Mouse (Mus musculus) liver, embryonic 11.5 days (tissue): ENCODE measurements around the gene Plpp7. TPM values are rescaled to one million over a fixed set of nuclear protein-coding genes. Genes with fewer than 3 reads are reported as not detected.

Experiments used
- ATAC-seq: fragments of 200-750 bp; cut with Nextera tagmentation; replicated peaks from 2 replicates; pipeline ENCODE4 v1.8.0; 2017; ENCODE audit warnings: moderate number of reproducible peaks, mild to moderate bottlenecking, moderate TSS enrichment, moderate library complexity; ENCODE audit not compliant: low FRiP score
- DNase-seq: peaks from one replicate; pipeline ENCODE4 v3.0.0-alpha.2; 2017; ENCODE audit warnings: low spot score
- H3K27ac ChIP-seq: fragments of 300-500 bp; sonication (generic); 2 replicates; pipeline ENCODE4 v1.5.1; 2014; ENCODE audit warnings: mild to moderate bottlenecking, low read depth, low read length, control low read depth
- H3K27me3 ChIP-seq: fragments of 300-500 bp; sonication (generic); replicated peaks from 2 replicates; pipeline ENCODE4 v1.6.1; 2014; ENCODE audit warnings: low read length, mixed read lengths; ENCODE audit not compliant: control insufficient read depth, insufficient read depth
- H3K36me3 ChIP-seq: fragments of 300-500 bp; sonication (generic); 2 replicates; pipeline ENCODE4 v1.6.1; 2014; ENCODE audit warnings: mild to moderate bottlenecking, low read length, moderate library complexity, mixed read lengths; ENCODE audit not compliant: control insufficient read depth, insufficient read depth
- H3K4me1 ChIP-seq: fragments of 300-500 bp; sonication (generic); replicated peaks from 2 replicates; pipeline ENCODE4 v1.6.1; 2014; ENCODE audit warnings: low read length, mixed read lengths; ENCODE audit not compliant: control insufficient read depth, insufficient read depth
- H3K4me2 ChIP-seq: fragments of 300-500 bp; sonication (generic); 2 replicates; pipeline ENCODE4 v1.6.1; 2014; ENCODE audit warnings: mild to moderate bottlenecking, control low read depth, moderate library complexity
- H3K4me3 ChIP-seq: fragments of 300-500 bp; sonication (generic); 2 replicates; pipeline ENCODE4 v1.5.1; 2014; ENCODE audit warnings: low read depth, low read length, control low read depth
- H3K9ac ChIP-seq: fragments of 300-500 bp; sonication (generic); 2 replicates; pipeline ENCODE4 v1.6.1; 2014; ENCODE audit warnings: low read depth, low read length, control low read depth
- H3K9me3 ChIP-seq: fragments of 300-500 bp; sonication (generic); 2 replicates; pipeline ENCODE4 v1.6.1; 2016; ENCODE audit warnings: low read length, inconsistent platforms, mixed read lengths; ENCODE audit not compliant: control insufficient read depth
- WGBS: fragments of 180-500 bp; shearing (Covaris S2); extraction: QIAGEN DNeasy Blood & Tissue Kit; methylation state at CpG from one replicate; pipeline ENCODE4 v1.1.7; 2014; 5-methylcytosine and 5-hydroxymethylcytosine counted together
- polyA plus RNA-seq: library from polyadenylated mRNA; unstranded; fragments of >200 nt; fragmentation: Nextera tagmentation; extraction: Ambion mirVana; gene quantifications from 2 replicates; pipeline ENCODE4 v1.2.1, GENCODE M21; 2014

The Plpp7 gene
- polyA plus RNA-seq, 1 experiment from 2014 or later: 5.3 TPM

- H3K36me3 ChIP-seq: peaks cover 6% of the 10 kb centered on the region; the same call in 1 of the 2 replicates
- H3K4me1 ChIP-seq: peaks cover 38% of the 10 kb centered on the region
These were observed 17.6 kb upstream of the Plpp7 start for GRCm38 (mm10) chr2:32077744-32078143.

GRCm38 (mm10) chr2:32078522-32078921 is 16.8 kb upstream of the Plpp7 start:
- peak overlapping the region; percentile 28 for H3K9ac ChIP-seq
- H3K4me2 ChIP-seq: peak overlapping the region; percentile 100
- H3K36me3 ChIP-seq: peaks cover 6% of the 10 kb centered on the region; the same call in 1 of the 2 replicates
- no peaks in the 10 kb centered on the region for H3K9me3 ChIP-seq
- WGBS: 33% methylated on average over 8 of the region's 8 CpGs
- peak overlapping the region; percentile 24 for H3K4me3 ChIP-seq
- DNase-seq (no peak), ATAC-seq (no peak)
- peak overlapping the region; percentile 54 for H3K27ac ChIP-seq
- 0 out of 2 replicates have a peak, but pooled peaks cover 2% of the 10 kb centered on the region for H3K27me3 ChIP-seq
- peaks cover 38% of the 10 kb centered on the region for H3K4me1 ChIP-seq

More at GRCm38 (mm10) chr2:32077744-32078143, 17.6 kb upstream of the Plpp7 start:
- 79% methylated on average over 10 of the region's 10 CpGs for WGBS
- H3K9me3 ChIP-seq: no peaks in the 10 kb centered on the region
- DNase-seq (no peak), ATAC-seq (no peak)
- 0 out of 2 replicates have a peak, but pooled peaks cover 2% of the 10 kb centered on the region for H3K27me3 ChIP-seq
- peak overlapping the region; percentile 100 for H3K4me2 ChIP-seq
- H3K9ac ChIP-seq: no peak overlapping the region
- peak overlapping the region; percentile 54; the same call in 1 of the 2 replicates for H3K27ac ChIP-seq
- no peak overlapping the region for H3K4me3 ChIP-seq

GRCm38 (mm10) chr2:32079191-32079725 is 16.1 kb upstream of the Plpp7 start:
- H3K9me3 ChIP-seq: no peaks in the 10 kb centered on the region
- DNase-seq (no peak), ATAC-seq (no peak)
- peak overlapping the region; percentile 100 for H3K4me2 ChIP-seq
- peak overlapping the region; percentile 10; the same call in 1 of the 2 replicates for H3K4me3 ChIP-seq
- WGBS: 93% methylated on average over 14 of the region's 14 CpGs
- H3K9ac ChIP-seq: no peak overlapping the region; the same call in 1 of the 2 replicates
- H3K36me3 ChIP-seq: peaks cover 6% of the 10 kb centered on the region; the same call in 1 of the 2 replicates
- H3K27ac ChIP-seq: peak overlapping the region; percentile 22; the same call in 1 of the 2 replicates
- H3K4me1 ChIP-seq: peaks cover 38% of the 10 kb centered on the region
- H3K27me3 ChIP-seq: 0 out of 2 replicates have a peak, but pooled peaks cover 2% of the 10 kb centered on the region

- peak overlapping the region; percentile 100 for H3K4me2 ChIP-seq
- ATAC-seq: no peak
- H3K36me3 ChIP-seq: peaks cover 6% of the 10 kb centered on the region; the same call in 1 of the 2 replicates
- H3K9ac ChIP-seq: peak overlapping the region; percentile 48; the same call in 1 of the 2 replicates
- no peaks in the 10 kb centered on the region for H3K9me3 ChIP-seq
- peaks cover 47% of the 10 kb centered on the region for H3K4me1 ChIP-seq
- WGBS: 78% methylated on average over 3 of the region's 3 CpGs
- DNase-seq: no peak
- peak overlapping the region; percentile 86 for H3K4me3 ChIP-seq
- H3K27ac ChIP-seq: no peak overlapping the region
- H3K27me3 ChIP-seq: 0 out of 2 replicates have a peak, but pooled peaks cover 2% of the 10 kb centered on the region
These were observed 14.6 kb upstream of the Plpp7 start for GRCm38 (mm10) chr2:32080681-32081080.

GRCm38 (mm10) chr2:32081296-32081929 is 13.9 kb upstream of the Plpp7 start:
- H3K27me3 ChIP-seq: 0 out of 2 replicates have a peak, but pooled peaks cover 2% of the 10 kb centered on the region
- peak overlapping the region; percentile 85 for H3K9ac ChIP-seq
- H3K27ac ChIP-seq: peak overlapping the region; percentile 63
- peaks cover 50% of the 10 kb centered on the region for H3K4me1 ChIP-seq
- WGBS: 53% methylated on average over 14 of the region's 14 CpGs
- no peak for ATAC-seq
- peaks cover 6% of the 10 kb centered on the region; the same call in 1 of the 2 replicates for H3K36me3 ChIP-seq
- H3K9me3 ChIP-seq: no peaks in the 10 kb centered on the region
- no peak for DNase-seq
- peak overlapping the region; percentile 100 for H3K4me2 ChIP-seq
- H3K4me3 ChIP-seq: peak overlapping the region; percentile 86

GRCm38 (mm10) chr2:32082229-32082628 is 13.1 kb upstream of the Plpp7 start:
- no peak for ATAC-seq
- H3K27me3 ChIP-seq: 0 out of 2 replicates have a peak, but pooled peaks cover 2% of the 10 kb centered on the region
- 35% methylated on average over 2 of the region's 2 CpGs for WGBS
- peak overlapping the region; percentile 87 for H3K27ac ChIP-seq
- no peak for DNase-seq
- H3K36me3 ChIP-seq: peaks cover 6% of the 10 kb centered on the region; the same call in 1 of the 2 replicates
- H3K4me3 ChIP-seq: peak overlapping the region; percentile 86
- H3K9me3 ChIP-seq: no peaks in the 10 kb centered on the region
- peak overlapping the region; percentile 100 for H3K4me2 ChIP-seq
- peaks cover 50% of the 10 kb centered on the region for H3K4me1 ChIP-seq
- H3K9ac ChIP-seq: peak overlapping the region; percentile 85

- peak; percentile 72 for DNase-seq
- Histone ChIP-seq H3K36me3 (peaks cover 6% of the 10 kb centered on the region; the same call in 1 of the 2 replicates), H3K9me3 (no peaks in the 10 kb centered on the region), H3K4me3 (peak overlapping the region; percentile 86), H3K9ac (peak overlapping the region; percentile 85), H3K4me2 (peak overlapping the region; percentile 100), H3K4me1 (peaks cover 47% of the 10 kb centered on the region), H3K27me3 (peaks cover 9% of the 10 kb centered on the region), H3K27ac (peak overlapping the region; percentile 87)
- ATAC-seq: peak; percentile 72
- WGBS: under 1% methylated on average over 91 of the region's 91 CpGs
These were observed 11.9 kb upstream of the Plpp7 start for GRCm38 (mm10) chr2:32083159-32084011.
